Mouse (Mus musculus): ENCODE results near the gene Aqr. TPM values are rescaled to one million over a fixed set of nuclear protein-coding genes. Genes with fewer than 3 reads are reported as not detected.

Gene Aqr
- polyA plus RNA-seq, 1 experiment: 18.4 TPM

GRCm38 (mm10) chr2:114130657-114131056 lies 56.2 kb downstream of the Aqr start:
- TF ChIP-seq CEBPB (IDR thresholded peaks at IDR 0.05; ENCODE audit: insufficient read depth, poor library complexity, severe bottlenecking) (no peak), TCF3 (IDR thresholded peaks at IDR 0.05; ENCODE audit: insufficient read length, low read depth) (peak; percentile 38), POLR2AphosphoS2 (IDR thresholded peaks at IDR 0.05; ENCODE audit: insufficient read length, low read depth) (no peak), MYOG (IDR thresholded peaks at IDR 0.05; ENCODE audit: control insufficient read depth in 1 of 3, insufficient read depth in 1 of 3, insufficient read length in 2 of 3, low read depth in 2 of 3) (peak in 2 of 3 experiments; percentile 89 to 90), E2F4 (IDR thresholded peaks at IDR 0.05; ENCODE audit: insufficient read depth) (no peak), REST (IDR thresholded peaks at IDR 0.05; ENCODE audit: insufficient read depth, insufficient read length) (no peak), POLR2A (IDR thresholded peaks at IDR 0.05; ENCODE audit: insufficient read length, low read depth) (no peak), USF1 (IDR thresholded peaks at IDR 0.05; ENCODE audit: low read depth) (no peak), MAX (IDR thresholded peaks at IDR 0.05; ENCODE audit: low read depth) (no peak), SRF (IDR thresholded peaks at IDR 0.05; ENCODE audit: control insufficient read depth, insufficient read length, low read depth) (no peak), TCF12 (IDR thresholded peaks at IDR 0.05; ENCODE audit: insufficient read depth, poor library complexity, severe bottlenecking) (peak; percentile 82), MYOD1 (IDR thresholded peaks at IDR 0.05; ENCODE audit: control insufficient read depth in 1 of 3, insufficient read length in 2 of 3, low read depth in 2 of 3) (peak in 2 of 3 experiments; percentile 74 to 91)
- H3K36me3 ChIP-seq (ENCODE audit: control insufficient read depth, insufficient read depth): peaks cover 43% of the 10 kb centered on the region
- no peak overlapping the region for H3ac ChIP-seq (ENCODE audit: control insufficient read depth, insufficient read length)
- no peaks in the 10 kb centered on the region for H3K27me3 ChIP-seq (ENCODE audit: control insufficient read depth, insufficient read depth, insufficient read length)
- peak overlapping the region; percentile 34 for H3K4me2 ChIP-seq (ENCODE audit: low read depth)
- H3K4me3 ChIP-seq: no peak overlapping the region
- no peaks in the 10 kb centered on the region for H3K79me2 ChIP-seq (ENCODE audit: control insufficient read depth, insufficient read depth)

- H3K27me3 ChIP-seq (ENCODE audit: control insufficient read depth, insufficient read depth, insufficient read length): no peaks in the 10 kb centered on the region
- H3K36me3 ChIP-seq (ENCODE audit: control insufficient read depth, insufficient read depth): peaks cover 40% of the 10 kb centered on the region
- TF ChIP-seq POLR2AphosphoS2 (IDR thresholded peaks at IDR 0.05; ENCODE audit: insufficient read length, low read depth) (no peak), POLR2A (IDR thresholded peaks at IDR 0.05; ENCODE audit: insufficient read length, low read depth) (no peak), USF1 (IDR thresholded peaks at IDR 0.05; ENCODE audit: low read depth) (no peak), SRF (IDR thresholded peaks at IDR 0.05; ENCODE audit: control insufficient read depth, insufficient read length, low read depth) (no peak), E2F4 (IDR thresholded peaks at IDR 0.05; ENCODE audit: insufficient read depth) (no peak), MYOD1 (IDR thresholded peaks at IDR 0.05; ENCODE audit: control insufficient read depth in 1 of 3, insufficient read length in 2 of 3, low read depth in 2 of 3) (no peak), MYOG (IDR thresholded peaks at IDR 0.05; ENCODE audit: control insufficient read depth in 1 of 3, insufficient read depth in 1 of 3, insufficient read length in 2 of 3, low read depth in 2 of 3) (no peak), MAX (IDR thresholded peaks at IDR 0.05; ENCODE audit: low read depth) (no peak), CEBPB (IDR thresholded peaks at IDR 0.05; ENCODE audit: insufficient read depth, poor library complexity, severe bottlenecking) (no peak), REST (IDR thresholded peaks at IDR 0.05; ENCODE audit: insufficient read depth, insufficient read length) (no peak)
- no peak overlapping the region for H3ac ChIP-seq (ENCODE audit: control insufficient read depth, insufficient read length)
- no peaks in the 10 kb centered on the region for H3K79me2 ChIP-seq (ENCODE audit: control insufficient read depth, insufficient read depth)
- H3K4me3 ChIP-seq: no peak overlapping the region
- no peak overlapping the region for H3K4me2 ChIP-seq (ENCODE audit: low read depth)
Measured at GRCm38 (mm10) chr2:114123304-114123703, 63.5 kb downstream of the Aqr start.

- Histone ChIP-seq H3ac (ENCODE audit: control insufficient read depth, insufficient read length) (no peak overlapping the region), H3K27me3 (ENCODE audit: control insufficient read depth, insufficient read depth, insufficient read length) (no peaks in the 10 kb centered on the region), H3K4me3 (no peak overlapping the region), H3K36me3 (ENCODE audit: control insufficient read depth, insufficient read depth) (peaks cover 42% of the 10 kb centered on the region), H3K79me2 (ENCODE audit: control insufficient read depth, insufficient read depth) (no peaks in the 10 kb centered on the region), H3K4me2 (ENCODE audit: low read depth) (no peak overlapping the region)
- TF ChIP-seq TCF3 (IDR thresholded peaks at IDR 0.05; ENCODE audit: insufficient read length, low read depth) (no peak), SRF (IDR thresholded peaks at IDR 0.05; ENCODE audit: control insufficient read depth, insufficient read length, low read depth) (no peak), REST (IDR thresholded peaks at IDR 0.05; ENCODE audit: insufficient read depth, insufficient read length) (no peak), MYOG (IDR thresholded peaks at IDR 0.05; ENCODE audit: control insufficient read depth in 1 of 3, insufficient read depth in 1 of 3, insufficient read length in 2 of 3, low read depth in 2 of 3) (no peak), E2F4 (IDR thresholded peaks at IDR 0.05; ENCODE audit: insufficient read depth) (no peak), USF1 (IDR thresholded peaks at IDR 0.05; ENCODE audit: low read depth) (no peak), CEBPB (IDR thresholded peaks at IDR 0.05; ENCODE audit: insufficient read depth, poor library complexity, severe bottlenecking) (no peak), POLR2A (IDR thresholded peaks at IDR 0.05; ENCODE audit: insufficient read length, low read depth) (no peak), MYOD1 (IDR thresholded peaks at IDR 0.05; ENCODE audit: control insufficient read depth in 1 of 3, insufficient read length in 2 of 3, low read depth in 2 of 3) (no peak), MAX (IDR thresholded peaks at IDR 0.05; ENCODE audit: low read depth) (no peak), TCF12 (IDR thresholded peaks at IDR 0.05; ENCODE audit: insufficient read depth, poor library complexity, severe bottlenecking) (no peak), POLR2AphosphoS2 (IDR thresholded peaks at IDR 0.05; ENCODE audit: insufficient read length, low read depth) (no peak)
Measured at GRCm38 (mm10) chr2:114119451-114119850, 67.4 kb downstream of the Aqr start.

GRCm38 (mm10) chr2:114117665-114118064 lies 69.2 kb downstream of the Aqr start:
- Histone ChIP-seq H3K36me3 (ENCODE audit: control insufficient read depth, insufficient read depth) (peaks cover 51% of the 10 kb centered on the region), H3K4me2 (ENCODE audit: low read depth) (no peak overlapping the region), H3K4me3 (no peak overlapping the region), H3ac (ENCODE audit: control insufficient read depth, insufficient read length) (no peak overlapping the region), H3K79me2 (ENCODE audit: control insufficient read depth, insufficient read depth) (no peaks in the 10 kb centered on the region), H3K27me3 (ENCODE audit: control insufficient read depth, insufficient read depth, insufficient read length) (no peaks in the 10 kb centered on the region)
- TF ChIP-seq POLR2AphosphoS2 (IDR thresholded peaks at IDR 0.05; ENCODE audit: insufficient read length, low read depth): no peak
- TF ChIP-seq MYOD1 (IDR thresholded peaks at IDR 0.05; ENCODE audit: control insufficient read depth in 1 of 3, insufficient read length in 2 of 3, low read depth in 2 of 3): no peak
- TF ChIP-seq SRF (IDR thresholded peaks at IDR 0.05; ENCODE audit: control insufficient read depth, insufficient read length, low read depth): no peak
- TF ChIP-seq USF1 (IDR thresholded peaks at IDR 0.05; ENCODE audit: low read depth): no peak
- TF ChIP-seq TCF12 (IDR thresholded peaks at IDR 0.05; ENCODE audit: insufficient read depth, poor library complexity, severe bottlenecking): no peak
- no peak for TF ChIP-seq MYOG (IDR thresholded peaks at IDR 0.05; ENCODE audit: control insufficient read depth in 1 of 3, insufficient read depth in 1 of 3, insufficient read length in 2 of 3, low read depth in 2 of 3)
- TF ChIP-seq TCF3 (IDR thresholded peaks at IDR 0.05; ENCODE audit: insufficient read length, low read depth): no peak
- no peak for TF ChIP-seq REST (IDR thresholded peaks at IDR 0.05; ENCODE audit: insufficient read depth, insufficient read length)
- no peak for TF ChIP-seq CEBPB (IDR thresholded peaks at IDR 0.05; ENCODE audit: insufficient read depth, poor library complexity, severe bottlenecking)
- TF ChIP-seq E2F4 (IDR thresholded peaks at IDR 0.05; ENCODE audit: insufficient read depth): no peak
- no peak for TF ChIP-seq MAX (IDR thresholded peaks at IDR 0.05; ENCODE audit: low read depth)
- no peak for TF ChIP-seq POLR2A (IDR thresholded peaks at IDR 0.05; ENCODE audit: insufficient read length, low read depth)

Measured in myocyte (in vitro differentiated cells).